Mouse (Mus musculus) MN1 (cell line): ENCODE data around the gene Sohlh1.
"Not testable (repeated sequence)": the region's sequence is repeated elsewhere in the genome, so short reads cannot be mapped to it uniquely, and the experiment has no call there.

ENCODE experiments used
- DNase-seq: peaks from one replicate; pipeline ENCODE4 v3.0.0-alpha.2; 2016; ENCODE audit warnings: low spot score

The Sohlh1 gene

DNA sequence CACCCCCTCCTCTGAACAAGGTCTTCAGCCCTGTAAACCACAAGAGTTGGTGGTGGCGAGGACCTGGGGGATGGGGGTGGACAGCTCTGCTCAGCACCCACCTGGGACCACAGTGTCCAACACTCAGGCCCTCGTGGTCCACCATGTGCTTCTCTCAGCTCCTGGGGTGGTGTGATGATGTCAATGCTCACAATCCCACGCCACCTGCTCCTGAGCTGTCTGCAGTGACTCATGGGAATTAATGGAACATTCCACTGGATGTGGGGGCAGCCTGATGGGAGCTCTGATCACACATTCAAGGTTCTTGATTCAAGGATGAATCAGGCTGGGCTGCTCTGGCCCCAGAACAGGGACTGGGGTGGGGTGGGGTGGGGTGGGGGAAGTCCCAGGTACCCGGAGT is 4.9 kb downstream of the Sohlh1 start:
- DNase-seq = no peak

DNA sequence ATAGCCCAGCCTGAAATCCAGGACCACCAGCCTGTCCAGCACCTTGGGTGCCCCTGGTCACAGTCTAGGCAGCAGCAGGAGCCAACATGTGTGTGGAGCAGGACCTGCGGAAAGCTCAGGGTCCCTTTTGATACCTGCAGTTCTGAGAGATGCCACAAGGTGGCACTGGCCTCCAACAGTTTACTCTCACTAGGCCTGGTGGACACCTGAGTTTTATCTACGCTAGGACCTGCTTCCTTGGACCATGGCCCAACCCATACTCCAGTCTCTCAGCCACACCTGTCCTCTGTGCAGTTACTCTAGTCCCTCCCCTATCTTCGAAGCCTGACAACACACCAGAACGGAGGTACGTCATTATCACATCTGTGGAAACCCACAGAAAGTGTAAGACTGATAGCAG is 10.8 kb downstream of the Sohlh1 start:
- DNase-seq = peak; percentile 75

DNA sequence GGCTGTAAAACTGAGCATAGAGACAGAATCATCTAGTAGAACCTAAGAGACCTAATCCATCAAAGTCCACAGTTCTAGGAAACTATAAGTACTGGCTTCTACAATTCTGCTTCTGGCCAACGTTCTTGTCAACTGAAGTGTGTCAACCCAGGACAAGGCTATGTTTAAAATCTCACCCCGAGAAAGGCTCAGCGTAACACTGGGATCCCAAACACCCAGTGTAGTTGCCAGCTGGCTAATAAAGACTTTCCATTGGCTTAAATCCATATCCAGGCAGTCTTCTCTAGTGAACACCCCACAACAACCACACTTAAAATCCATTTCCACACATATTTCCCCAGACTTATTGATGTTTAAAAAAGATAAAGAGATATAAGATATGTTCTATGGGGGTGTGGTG is 16.3 kb downstream of the Sohlh1 start:
- no peak for DNase-seq

DNA sequence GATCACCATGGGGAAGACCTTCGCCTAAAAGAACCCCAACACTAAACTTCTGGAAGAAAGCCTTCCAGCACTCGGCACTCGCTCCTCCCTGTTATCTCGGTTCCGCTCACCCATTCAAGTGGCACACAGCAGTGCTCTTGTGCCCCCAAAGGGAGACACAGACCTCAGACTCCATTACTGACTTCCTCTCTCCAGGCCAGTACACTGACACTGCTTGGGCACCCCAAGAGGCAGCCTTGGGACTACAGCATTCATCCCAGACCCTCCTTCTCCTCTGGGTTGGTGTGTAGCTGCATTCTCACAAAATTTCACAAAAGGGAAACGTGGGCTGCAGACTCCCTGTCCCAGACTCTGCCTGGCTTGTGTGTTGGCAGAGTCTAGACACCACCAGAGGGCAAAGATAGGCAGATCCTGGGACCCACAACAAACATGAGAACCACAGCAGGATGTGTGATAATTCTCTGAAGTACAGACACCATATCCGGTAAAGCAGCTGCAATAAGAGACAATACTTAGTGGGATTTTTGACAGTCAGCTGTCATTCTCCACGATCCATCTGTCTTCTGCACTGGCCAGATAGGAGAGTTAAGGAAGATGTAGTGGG is 18.6 kb downstream of the Sohlh1 start:
- DNase-seq = no peak

DNA sequence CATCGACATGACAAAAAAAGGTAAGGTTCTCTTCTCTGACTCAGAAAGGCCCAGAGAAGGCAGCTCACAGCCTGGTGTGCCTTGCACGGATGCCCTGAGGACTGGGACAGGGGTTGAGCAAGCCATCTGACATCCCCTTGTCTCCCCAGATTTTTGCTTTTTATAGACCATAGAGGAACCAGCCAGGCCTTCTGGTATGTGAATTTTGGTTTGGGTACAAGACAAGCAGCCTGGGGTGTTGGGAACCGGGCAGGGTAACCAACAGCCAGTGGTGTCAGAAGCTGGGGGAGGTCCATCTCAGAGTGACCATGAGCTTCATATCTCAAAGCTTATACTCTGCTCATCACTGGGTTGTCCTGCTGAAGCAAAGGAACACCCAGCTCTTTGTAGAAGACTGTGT is 22.3 kb downstream of the Sohlh1 start:
- DNase-seq = no peak

DNA sequence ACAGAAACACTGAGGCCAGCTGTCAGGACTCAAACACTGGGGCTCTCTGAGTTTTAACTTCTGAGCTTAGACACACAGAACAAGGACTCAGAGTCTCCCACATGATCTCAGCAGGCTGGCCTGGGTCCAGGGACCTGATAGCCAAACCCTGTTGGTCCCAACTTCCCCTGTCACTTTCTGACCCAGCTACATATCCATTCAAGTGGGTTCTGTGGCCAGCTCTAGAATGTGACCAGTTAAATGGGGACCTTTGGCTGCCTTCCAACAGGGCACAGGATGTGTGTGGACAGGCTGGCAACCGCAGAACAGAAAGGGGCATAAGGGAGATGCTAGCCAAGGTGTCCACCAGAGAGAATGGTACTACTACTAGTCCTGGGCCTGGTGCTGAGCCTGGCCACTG is 24.2 kb downstream of the Sohlh1 start, which contains the start of gene Lcn9:
TSS of gene Lcn9 (plus strand) at position 348 of the 400 bp plus-strand sequence.
- DNase-seq = no peak

DNA sequence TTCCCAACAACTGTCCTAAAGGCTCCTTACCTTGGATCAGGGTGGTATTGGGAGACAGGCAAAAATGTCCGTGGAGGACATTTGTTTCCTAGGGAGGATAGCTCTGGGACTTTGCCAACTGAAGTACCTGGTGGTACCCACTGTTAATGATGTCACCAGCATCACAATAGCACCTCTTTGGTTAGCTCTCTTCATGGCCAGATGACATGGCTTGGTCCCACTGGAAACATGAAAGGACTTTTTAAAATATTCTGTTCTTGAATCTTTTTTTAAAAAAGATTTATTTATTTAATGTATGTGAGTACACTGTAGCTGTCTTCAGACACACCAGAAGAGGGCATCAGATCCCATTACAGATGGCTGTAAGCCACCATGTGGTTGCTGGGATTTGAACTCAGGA is 31.3 kb downstream of the Sohlh1 start, which contains the start of gene Glt6d1:
TSS of gene Glt6d1 (minus strand) at position 101 of the 400 bp plus-strand sequence.
- DNase-seq = not testable (repeated sequence)

DNA sequence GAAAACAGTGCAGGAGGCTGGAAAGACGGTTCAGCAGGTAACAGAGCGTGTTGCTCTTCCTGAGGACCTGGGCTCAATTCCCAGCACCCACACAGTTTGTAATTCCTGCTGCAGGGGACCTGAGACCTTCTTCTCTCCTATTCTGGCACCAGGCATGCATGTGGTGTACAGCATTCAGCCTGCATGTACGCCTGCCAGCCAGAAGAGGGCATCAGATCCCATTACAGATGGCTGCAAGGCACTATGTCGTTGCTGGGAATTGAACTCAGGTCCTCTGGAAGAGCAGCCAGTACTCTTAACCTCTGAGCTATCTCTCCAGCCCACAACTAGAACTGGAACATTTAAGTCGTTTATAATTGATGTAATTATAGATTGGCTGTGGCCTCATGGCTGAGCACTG is 33.7 kb downstream of the Sohlh1 start:
- DNase-seq = no peak

DNA sequence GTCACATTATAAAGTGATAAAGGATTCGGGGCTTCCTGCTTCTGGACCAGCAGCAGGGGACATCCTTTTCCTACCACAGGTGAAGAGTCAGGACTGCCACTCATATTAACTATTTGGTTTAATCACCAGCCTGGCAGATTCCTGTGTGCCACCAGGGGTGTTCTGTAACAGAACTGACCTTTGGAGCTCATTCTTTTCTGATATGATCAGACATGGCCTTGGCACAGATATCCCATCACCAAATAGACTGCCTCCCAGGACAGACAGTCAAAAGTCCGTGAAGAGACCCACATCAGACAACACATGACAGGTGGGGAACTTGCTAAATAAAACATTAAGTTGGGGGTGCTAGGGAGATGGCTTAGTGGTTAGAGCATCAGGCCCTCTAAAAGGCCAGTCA is 35.3 kb downstream of the Sohlh1 start:
- DNase-seq = no peak

DNA sequence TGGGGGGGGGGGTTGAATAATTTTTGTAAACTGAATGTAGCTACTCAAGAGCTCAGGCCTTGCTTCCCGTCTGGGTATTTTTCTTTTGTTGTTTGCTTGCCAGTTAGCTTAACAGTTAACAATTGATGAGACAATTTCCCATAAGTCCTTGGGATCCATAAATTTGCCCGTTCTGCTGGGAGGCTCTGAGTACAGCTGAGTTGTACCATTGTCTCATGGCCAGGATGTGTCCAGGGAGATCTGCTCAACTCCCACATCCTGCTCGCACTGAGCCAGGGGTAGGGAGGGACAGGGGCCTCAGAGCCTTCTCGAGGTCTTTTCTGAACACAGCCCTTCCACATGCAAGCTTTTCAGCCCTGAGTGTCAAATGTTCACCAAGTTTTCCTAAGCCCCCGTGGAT is 49.0 kb downstream of the Sohlh1 start:
- DNase-seq = no peak

DNA sequence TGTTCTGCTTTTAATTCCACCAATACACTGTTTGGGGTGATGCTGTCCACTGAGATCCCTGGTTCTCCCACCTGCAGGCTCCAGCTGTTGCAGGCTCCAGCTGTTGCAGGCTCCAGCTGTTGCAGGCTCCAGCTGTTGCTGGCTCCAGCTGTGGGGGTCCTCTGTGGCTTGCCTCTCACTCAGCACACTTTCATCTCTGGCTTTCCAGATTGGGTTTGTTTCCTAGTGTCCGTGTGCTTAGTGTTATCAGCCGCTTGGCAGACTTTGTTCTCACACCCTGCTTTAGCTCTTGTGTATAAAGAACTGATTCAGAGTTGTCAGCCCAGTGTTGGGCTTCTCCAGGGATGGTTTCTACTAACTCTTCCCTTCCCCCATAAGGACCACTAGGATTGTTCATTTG is 49.4 kb downstream of the Sohlh1 start:
- DNase-seq = no peak
